Mouse (Mus musculus) heart, adult 2 months (tissue): Measurements from ENCODE around the gene Slc9a3r1.

Source experiments
- CTCF ChIP-seq: fragments of 200-600 bp; IDR thresholded peaks from 2 replicates; pipeline ENCODE4 v1.8.1; 2022; ENCODE audit warnings: antibody characterized with exemption, mild to moderate bottlenecking, moderate library complexity
- POLR2A ChIP-seq: fragments of 200-500 bp; IDR thresholded peaks from 2 replicates; pipeline ENCODE4 v1.6.1; 2011; ENCODE audit warnings: mild to moderate bottlenecking, low read depth, low read length, control low read depth; ENCODE audit not compliant: insufficient read depth

DNA sequence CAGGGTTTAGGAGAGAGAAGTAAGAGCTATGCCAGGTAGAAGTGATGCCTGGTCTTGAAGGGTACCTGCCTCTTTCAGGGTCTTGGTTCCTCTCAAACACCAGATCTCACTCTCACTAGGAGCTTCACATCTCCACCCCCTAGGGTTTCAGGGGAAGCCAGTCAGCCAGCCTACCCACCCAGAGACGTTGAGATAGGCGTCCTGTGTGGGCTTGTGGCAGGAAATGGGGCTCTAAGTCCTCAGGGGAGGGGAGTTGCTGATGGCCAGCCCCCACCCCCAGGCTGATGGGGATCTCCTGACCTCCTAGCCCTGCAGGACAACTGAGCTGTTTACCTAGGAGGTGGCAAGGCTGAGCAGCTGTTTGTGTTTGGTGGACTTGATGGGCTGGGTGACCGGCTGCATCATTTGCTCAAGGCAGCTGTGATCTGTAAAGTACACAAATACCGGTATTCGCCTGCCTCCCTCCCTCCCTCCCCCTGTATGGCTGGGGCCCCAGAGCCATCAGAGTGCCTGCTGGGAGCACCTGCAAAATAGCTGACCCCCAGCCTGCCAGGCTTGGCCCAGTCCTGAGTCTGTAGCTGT is 8.0 kb upstream of the Slc9a3r1 start:
- TF ChIP-seq POLR2A, result no peak
- no peak for TF ChIP-seq CTCF
